Mouse (Mus musculus) CH12F3 (cell line): ENCODE data around the gene Pan3.

Source experiments
- in situ Hi-C: fragments of 300-500 bp; cut with MboI; formaldehyde crosslinking; loops from 2 replicates; pipeline ENCODE4 v1.14.3; 2020; ENCODE audit warnings: low sequenced_read_pairs

Gene Pan3

DNA sequence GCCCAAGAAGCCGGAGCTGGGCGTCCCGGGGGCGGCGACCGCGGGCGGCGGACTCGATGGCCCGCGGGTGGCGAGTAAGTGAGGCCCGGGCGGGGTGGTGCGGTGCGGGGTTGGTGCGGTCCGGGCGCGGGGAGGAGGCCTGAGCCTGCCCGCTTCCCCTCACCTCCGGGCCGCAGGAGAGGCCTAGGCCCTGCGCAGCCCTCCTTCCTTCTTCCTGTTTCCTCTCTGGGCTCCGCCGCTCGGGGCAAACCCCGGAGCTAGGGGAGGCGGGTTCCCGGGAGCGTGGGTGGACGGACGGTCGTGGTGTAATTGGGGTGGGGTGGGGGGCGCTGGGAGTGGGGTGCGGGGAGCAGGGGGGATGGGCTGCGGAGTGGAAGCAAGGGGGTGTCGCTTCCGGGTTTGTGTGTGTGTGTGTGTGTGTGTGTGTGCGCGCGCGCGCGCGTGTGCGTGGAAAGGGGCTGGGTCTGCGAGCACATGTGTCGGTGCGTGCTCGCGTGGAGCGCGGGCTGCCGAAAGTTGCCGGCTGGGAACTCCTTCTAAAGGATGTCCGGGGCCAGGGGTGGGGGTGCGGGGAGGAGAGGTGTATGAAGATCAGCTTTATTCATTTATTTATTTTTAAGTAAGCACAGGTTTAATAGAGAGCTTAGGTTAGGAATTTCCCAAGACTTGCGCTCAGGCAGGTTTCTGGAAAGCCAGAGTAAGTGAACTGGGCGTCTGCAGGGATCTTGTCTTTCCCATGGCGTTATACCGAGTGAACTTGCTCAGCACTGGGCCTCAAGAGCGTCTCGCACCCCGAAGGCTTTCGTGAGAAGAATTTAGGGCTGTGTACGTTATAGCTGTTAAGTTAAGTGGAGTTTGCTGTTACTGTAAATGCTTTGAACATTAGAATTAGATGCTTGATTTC is 1.2 kb downstream of the Pan3 start:
- in situ Hi-C loops = no loop called here

- in situ Hi-C loops = no loop called here
Observed at GRCm38 (mm10) chr5:147432927-147433326, 3.0 kb downstream of the Pan3 start.

DNA sequence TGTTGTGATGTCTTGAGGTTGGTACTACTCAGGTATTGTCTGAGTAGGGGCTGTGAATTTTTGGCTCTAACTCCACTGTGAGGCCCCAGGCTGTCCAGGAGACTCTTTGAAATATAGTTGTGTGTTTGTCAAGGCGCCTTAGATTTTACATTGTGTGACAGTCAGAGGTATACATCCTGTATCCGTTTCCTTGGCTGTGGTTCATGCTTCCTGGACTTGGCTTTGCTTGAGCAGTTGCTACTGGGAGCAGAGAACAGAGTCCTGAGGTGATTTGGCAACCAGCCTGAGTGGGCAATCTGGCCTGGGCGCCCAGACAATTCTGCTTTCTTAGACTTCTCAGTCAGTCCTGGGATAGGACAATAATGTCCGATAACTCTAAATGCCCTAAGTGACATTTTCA is 5.3 kb downstream of the Pan3 start:
- in situ Hi-C loops = no loop called here

DNA sequence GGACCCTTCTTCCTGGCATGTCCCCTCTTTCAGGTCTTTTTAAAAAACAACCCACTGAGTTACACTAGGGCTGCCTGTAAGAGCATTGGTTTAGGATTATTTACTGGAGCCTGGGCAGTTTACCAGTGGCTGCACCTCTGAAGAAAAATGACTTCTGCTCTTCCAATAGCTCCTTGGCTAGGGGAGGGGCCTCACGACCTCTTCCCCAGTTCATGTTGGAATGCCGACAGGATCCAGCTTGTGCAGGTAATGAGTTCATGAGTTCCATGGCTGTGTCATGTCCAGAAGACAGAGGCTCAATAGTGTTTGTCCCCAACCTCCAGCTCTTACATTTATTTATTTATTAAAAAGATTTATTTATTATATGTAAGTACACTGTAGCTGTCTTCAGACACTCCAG is 5.8 kb downstream of the Pan3 start:
- in situ Hi-C loops = no loop called here

DNA sequence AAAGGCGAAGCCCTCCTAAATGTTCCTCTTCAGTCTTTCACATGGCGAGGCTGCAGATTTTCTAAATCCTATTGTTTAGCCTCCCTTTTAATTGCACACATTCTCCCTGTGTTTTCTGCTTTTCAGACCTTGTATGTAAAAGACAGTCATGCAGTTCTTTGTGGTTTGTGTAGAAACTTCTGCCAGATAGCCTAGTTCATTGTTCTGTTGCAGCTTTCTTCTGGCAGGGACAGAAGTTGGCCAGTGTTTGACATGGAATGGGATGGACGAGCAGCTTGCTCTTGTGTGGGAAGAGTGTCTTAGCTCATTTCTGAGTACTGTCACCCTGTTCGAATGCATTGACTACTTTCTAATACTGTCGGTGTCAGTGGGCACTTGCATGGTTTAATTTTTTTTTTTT is 6.5 kb downstream of the Pan3 start:
- in situ Hi-C loops = no loop called here

- in situ Hi-C loops = no loop called here
Observed at GRCm38 (mm10) chr5:147440996-147441507, 11.1 kb downstream of the Pan3 start.

- in situ Hi-C loops = no loop called here
Observed at GRCm38 (mm10) chr5:147441979-147442378, 12.0 kb downstream of the Pan3 start.

DNA sequence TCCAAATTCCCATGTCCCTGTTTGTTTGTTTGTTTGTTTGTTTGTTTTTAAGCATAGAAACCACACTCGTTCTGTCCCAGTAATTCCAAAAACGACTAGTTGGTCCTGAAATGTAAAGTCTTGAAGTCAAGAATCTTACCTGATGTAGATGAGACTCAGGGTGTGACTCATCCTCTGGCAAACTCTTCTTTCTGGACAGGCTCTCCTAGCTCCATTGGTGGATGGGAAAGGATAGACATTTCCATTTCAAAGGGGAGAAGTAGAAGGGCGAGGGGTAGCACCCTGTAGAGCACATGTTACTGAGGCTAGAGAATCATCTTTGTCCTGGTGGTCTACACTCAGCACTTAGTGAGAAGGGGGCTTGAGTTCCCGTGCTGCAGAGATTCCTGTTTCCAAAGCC is 12.8 kb downstream of the Pan3 start:
- in situ Hi-C loops = no loop called here

GRCm38 (mm10) chr5:147444298-147444697 is 14.3 kb downstream of the Pan3 start:
- in situ Hi-C loops = no loop called here

GRCm38 (mm10) chr5:147444757-147445156 is 14.8 kb downstream of the Pan3 start:
- in situ Hi-C loops = no loop called here

- in situ Hi-C loops = no loop called here
Observed at GRCm38 (mm10) chr5:147445252-147445651, 15.3 kb downstream of the Pan3 start.

GRCm38 (mm10) chr5:147448526-147448925 is 18.6 kb downstream of the Pan3 start:
- in situ Hi-C loops = no loop called here

- in situ Hi-C loops = no loop called here
Observed at GRCm38 (mm10) chr5:147448933-147449332, 19.0 kb downstream of the Pan3 start.

- in situ Hi-C loops = no loop called here
Observed at GRCm38 (mm10) chr5:147456491-147456890, 26.5 kb downstream of the Pan3 start.

- in situ Hi-C loops = no loop called here
Observed at GRCm38 (mm10) chr5:147459821-147460567, 30.0 kb downstream of the Pan3 start.

GRCm38 (mm10) chr5:147463251-147463650 is 33.3 kb downstream of the Pan3 start:
- in situ Hi-C loops = no loop called here

DNA sequence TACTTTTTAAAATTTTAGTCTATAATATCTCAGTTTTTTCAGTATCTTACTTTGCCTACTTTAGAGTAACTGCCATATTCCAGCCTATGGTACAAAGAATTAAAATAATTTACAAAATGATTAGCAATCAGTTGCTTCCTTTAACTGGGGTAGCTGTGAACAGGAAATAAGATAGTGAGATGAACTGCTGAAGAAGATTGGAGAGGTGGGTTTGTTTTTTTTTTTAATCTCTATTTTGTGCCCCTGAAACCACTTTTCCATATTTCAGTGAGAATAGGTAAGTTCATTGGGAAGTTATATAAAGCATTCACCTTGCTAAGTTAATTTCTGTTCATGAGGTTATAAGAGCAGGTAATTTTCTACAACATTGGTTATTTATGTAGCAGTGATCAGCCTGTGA is 36.4 kb downstream of the Pan3 start:
- in situ Hi-C loops = no loop called here

DNA sequence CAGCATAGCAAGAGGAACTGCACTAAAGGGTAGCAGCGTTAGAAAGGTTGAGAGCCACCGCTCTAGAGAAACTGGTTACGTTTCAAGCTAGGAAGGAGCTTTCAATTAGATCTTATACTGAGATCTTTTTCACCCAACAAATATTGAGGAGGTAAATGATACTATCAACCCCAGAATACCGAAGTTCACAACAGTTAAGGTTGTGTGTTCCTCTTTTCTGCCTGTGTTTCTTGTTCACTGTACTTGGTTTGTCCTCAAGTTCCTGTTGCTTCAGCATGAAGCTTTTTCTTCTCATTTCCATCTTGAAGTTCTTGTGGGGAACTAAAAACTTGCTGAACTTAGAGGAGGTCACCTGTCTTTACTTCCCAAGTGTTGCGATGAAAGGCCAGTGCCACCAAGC is 41.2 kb downstream of the Pan3 start:
- in situ Hi-C loops = no loop called here

DNA sequence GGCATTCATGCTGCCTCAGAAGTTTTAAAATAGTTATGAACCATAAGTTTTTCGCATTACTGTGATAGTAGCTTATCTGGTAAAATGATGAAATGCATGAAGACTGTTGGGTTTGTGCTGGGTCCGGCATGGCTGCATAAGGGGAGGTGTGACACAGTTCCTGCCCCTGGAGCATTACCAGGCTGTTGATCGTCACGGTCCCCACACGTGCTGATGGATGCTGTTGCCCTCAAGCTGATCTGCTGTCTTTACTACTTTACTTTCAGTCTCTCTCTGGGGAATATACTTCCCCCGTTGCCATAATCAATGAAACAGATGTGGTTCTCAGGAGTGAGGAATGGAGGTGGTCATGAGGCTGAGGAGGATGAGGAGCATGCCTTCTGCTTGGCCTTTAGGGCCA is 43.1 kb downstream of the Pan3 start:
- in situ Hi-C loops = no loop called here

- in situ Hi-C loops = no loop called here
Observed at GRCm38 (mm10) chr5:147473856-147474255, 43.9 kb downstream of the Pan3 start.

DNA sequence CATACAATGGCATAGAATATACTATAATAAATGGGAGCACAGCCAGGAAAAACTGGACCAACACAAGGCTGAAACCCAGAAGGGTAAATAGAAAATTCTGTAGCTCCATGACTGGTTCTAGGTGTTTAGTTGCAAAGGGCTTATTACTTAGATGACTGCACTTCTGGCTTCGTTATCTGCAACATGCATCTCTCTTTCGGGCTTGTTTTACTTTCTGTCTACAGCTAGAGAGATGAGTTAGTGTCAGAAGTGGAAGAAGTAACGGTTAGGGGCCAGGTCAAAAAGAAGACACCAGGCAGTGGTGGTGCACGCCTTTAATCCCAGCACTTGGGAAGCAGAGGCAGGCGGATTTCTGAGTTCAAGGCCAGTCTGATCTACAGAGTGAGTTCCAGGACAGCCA is 46.1 kb downstream of the Pan3 start:
- in situ Hi-C loops = no loop called here

DNA sequence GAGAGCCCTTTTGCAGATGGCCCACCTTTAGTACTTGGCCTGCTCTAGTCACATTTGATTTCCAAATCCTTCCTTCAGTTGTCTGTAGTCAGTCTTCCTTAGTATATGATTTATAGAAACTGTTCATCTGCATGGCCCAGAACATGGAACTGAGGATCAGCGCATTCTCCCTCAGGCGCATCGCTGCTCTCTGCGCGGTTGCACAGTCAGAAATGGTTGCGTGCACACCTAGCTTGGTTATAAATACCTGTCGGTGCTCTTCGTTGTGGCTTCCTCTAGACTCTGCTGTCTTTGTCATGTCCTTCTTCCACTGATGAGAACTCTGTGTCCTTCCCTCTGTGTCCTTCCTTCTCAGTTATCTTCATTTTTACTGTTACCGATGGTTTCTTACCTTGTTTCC is 47.1 kb downstream of the Pan3 start:
- in situ Hi-C loops = no loop called here
